Mouse (Mus musculus) embryo, embryonic 10 days (tissue): Measurements from ENCODE around the gene Mtch1.
A peak's percentile ranks its signal among the peaks of the same experiment; 100 is the strongest.
"Not testable (repeated sequence)": the region's sequence is repeated elsewhere in the genome, so short reads cannot be mapped to it uniquely, and the experiment has no call there.

Experiments
- DNase-seq: peaks from one replicate; pipeline ENCODE4 v3.0.0-alpha.2; 2015; ENCODE audit warnings: low spot score

Mtch1 gene

DNA sequence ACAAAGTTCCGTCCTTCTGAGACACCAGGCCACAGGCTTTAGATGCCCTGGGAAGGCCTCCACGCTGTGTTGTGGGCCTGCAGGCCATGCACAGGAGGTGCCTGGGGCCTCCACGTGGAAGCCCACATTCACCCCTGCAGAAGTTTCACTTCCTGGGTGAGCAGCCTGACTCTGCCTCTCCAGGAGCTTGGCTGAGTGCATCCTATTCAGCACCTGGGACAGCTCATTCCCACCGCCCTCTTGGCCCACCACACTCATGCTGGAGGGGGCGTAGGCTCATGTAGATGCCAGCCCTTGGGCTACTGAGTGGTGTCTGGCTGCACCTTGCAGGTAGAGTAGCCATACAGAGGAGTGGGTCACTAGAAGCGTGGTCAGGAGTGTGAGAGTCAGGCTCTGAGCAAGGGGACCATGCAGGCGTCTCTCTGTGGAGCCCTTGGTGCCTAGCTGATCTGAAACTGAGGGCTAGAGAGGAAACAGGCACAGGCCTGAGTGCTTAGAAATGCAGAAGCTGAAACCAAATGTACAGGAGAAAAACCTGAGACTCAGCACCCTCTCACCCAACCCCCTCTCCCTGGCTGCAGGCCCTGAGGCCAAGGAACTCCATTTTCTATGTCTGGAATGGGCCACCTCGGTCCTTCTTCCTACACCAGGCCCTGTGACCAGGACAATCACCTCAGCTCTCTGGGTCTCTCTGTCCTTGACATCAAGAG lies 14.4 kb upstream of the Mtch1 start:
- DNase-seq: no peak

- peak; percentile 33 for DNase-seq
Measured at GRCm38 (mm10) chr17:29360761-29361221, 13.1 kb upstream of the Mtch1 start, which contains the start of gene Fgd2. Gene Fgd2 (plus strand): TSS chr17:29360914.

- DNase-seq: no peak
Measured at GRCm38 (mm10) chr17:29358928-29359327, 11.2 kb upstream of the Mtch1 start.

- no peak for DNase-seq
Measured at GRCm38 (mm10) chr17:29356882-29357281, 9.1 kb upstream of the Mtch1 start.

GRCm38 (mm10) chr17:29356479-29356856 lies 8.7 kb upstream of the Mtch1 start:
- DNase-seq: peak; percentile 90

- DNase-seq: no peak
Measured at GRCm38 (mm10) chr17:29355841-29356478, 8.2 kb upstream of the Mtch1 start.

GRCm38 (mm10) chr17:29355461-29355840 lies 7.7 kb upstream of the Mtch1 start:
- DNase-seq: peak; percentile 65

GRCm38 (mm10) chr17:29351056-29351455 lies 3.3 kb upstream of the Mtch1 start:
- not testable (repeated sequence) for DNase-seq

DNA sequence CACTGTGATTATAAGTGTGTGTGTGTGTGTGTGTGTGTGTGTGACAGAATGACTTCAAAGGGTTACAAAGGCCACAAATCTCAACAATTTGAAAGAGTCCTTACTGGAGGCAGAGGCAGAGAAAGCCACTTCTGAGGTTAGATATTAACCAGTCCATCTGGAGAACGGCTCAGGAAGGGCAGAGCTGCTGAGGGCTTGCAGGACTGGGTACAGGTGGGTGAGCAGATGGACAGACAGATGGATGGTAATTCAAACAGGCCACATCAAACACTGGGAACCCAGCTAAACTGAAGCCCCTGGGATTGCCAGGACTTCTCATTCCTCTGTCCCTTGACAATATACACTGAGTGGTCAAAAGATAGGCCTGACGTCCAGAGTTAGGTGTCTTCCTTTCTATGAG lies 1.3 kb upstream of the Mtch1 start:
- no peak for DNase-seq

GRCm38 (mm10) chr17:29347126-29347644 lies 549 bp downstream of the Mtch1 start:
- no peak for DNase-seq

DNA sequence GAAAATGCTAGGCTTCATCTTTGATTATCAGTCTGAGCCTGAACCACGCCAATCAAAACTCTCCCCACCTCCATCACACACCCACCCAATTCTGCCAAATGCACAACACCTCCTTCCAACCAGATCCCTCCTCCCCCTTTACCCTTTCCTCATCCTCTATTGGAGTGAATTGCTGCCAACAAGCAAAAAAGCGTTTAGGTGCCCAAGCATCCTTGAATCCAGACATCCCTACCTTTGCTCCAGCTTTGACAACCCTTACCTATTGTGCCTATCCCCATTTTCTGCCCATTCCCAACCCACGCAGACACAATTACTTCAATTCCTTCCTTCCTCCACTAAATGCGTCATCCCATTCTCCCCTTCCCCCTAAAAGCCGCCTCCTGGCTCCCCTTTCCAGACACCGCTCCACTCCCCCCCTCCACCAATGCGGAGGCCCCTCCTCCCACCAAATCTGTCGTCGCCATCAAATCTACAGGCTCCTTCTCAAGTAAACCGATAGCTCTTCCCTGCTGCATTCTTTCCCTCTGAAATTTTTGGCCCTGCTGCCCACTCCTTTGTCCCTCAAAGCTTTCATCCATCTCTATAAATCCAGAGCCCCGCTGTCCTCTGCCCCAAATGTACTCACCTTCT lies 1.1 kb downstream of the Mtch1 start:
- peak; percentile 52 for DNase-seq

DNA sequence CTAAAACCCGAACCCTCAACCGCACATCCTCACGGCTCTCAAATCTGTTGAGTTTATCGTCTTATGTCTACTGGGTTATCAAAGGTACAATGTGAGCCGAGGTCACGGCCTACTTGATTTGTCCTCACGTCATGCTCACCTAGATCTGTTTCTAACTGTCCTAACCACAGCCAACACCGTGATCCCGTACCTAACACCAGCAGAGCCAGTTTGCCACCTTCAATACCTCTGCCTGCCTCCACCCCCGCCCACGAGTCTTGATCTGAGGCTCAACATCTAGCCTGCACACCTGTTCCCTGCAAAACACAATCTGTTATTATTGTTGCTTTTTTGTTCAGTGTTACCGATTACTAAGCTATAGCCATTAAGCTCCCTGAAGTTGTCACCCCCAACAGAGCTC lies 2.5 kb downstream of the Mtch1 start:
- DNase-seq: no peak

DNA sequence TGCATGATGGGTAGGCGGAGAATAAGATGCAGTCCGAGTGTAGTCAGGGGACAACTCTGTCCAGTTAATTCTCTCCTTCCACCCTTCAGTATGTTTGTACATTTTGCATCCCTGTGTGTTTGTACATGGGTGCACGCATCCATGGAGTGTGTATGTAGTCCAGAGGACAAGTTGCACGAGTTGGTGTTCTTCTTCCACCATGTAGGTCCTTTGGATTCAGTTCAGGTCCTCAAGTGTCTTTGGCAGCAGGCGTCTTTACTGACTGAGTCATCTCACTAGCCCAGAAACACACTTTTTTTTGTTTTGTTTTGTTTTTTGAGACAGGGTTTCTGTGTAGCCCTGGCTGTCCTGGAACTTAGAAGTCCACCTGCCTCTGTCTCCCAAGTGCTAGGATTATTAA lies 4.5 kb downstream of the Mtch1 start:
- DNase-seq: no peak

DNA sequence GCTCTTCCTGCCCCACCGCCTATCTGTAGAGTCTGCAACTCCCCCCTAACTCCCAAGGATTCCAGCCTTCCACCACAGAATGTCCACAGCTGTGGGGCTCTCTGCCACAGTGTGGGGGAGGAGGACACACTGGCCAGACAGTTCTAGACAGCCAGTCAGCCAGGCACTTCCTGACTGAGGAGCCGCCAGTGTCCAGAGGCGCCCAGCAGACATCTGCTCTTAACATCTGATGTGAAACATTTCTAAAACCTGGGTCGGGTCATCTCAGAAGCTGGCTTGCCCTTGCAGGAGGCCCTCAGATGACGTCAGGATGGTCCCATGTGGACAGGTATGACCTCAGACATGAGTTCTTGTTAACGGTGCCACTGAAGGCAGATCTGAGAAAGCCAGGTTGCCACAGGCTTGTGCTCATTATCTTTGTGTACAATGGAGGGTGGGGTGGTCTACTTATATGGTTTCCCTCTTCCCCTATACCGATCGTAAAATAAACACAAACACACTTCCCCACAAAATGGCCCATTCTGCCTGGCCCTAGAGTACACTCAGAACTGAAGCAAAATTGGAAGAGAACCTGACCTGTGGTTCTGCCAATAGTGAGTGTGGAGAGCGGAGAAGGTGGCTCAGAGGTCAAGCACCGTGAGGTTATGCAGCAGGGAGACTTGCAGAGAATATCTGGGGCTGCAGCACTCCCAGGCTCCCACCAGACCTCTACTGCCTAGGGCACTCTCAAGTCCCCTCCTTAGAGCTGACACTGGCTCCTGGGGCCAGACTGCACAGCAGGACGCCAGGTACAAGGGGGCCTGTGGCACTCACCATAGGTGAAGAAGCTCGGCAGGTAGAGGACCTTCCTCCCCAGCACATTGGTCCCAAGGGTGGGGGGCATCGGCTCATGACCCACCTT lies 5.5 kb downstream of the Mtch1 start:
- peak; percentile 47 for DNase-seq

DNA sequence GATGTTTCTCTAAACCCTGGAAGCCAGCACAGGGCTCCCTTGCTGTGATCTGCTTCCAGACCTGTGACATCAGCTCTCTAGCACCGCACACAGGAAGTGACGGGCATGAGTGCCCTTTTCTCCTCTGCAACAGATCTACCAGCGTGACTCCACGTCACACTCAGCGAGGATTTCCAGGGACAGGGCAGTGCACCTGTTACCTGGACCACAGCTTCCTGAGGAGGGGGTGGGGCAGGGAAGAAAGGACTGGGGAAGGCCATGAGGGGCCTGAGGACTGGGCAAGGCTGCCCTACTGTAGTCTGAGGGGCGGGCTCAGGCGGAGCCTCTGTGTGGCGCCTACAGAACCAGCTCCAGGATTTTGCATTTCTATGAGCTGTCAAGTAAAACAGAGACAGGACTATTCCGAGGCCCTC lies 6.1 kb downstream of the Mtch1 start:
- DNase-seq: peak; percentile 51

- no peak for DNase-seq
Measured at GRCm38 (mm10) chr17:29340406-29341261, 7.1 kb downstream of the Mtch1 start.

- DNase-seq: no peak
Measured at GRCm38 (mm10) chr17:29339170-29339768, 8.5 kb downstream of the Mtch1 start.

DNA sequence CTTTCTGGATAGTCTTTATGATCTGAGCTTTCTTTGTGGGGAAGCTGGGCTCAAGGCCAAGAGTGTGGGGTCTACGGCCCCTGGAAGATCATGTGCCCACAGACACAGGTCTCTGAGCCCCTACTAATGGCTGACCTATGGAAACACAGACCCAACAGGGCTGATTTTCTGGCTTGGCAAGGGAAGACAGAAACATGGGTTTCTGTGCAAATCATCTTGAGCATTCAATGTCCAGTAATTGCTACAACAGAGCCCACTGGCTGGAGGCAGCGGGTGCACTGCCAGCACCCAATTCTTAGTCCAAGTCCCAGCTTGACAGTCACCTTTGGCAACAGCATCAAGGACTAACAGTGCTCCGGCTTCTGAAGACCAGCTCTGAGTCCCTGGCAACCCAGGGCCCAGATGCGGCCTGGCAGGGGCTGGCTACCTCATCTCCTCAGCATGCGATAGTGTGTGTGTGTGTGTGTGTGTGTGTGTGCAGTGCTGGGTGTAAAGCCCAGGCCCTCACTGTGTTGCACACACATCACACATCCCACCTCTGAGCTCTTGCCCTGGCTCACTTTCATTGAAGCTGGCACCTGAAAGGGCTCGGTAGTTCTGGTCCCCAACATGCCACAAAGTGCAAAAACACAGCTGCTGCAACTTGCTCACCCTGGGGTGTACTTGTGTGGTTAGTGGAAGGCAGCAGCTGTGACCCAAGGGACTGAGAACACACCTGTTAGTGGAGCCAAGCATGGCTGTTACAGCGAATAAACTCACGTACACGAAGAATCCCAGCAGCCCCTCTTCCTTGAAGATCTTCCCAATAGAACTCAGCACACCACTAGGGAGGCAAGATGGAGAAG lies 9.5 kb downstream of the Mtch1 start:
- no peak for DNase-seq

DNA sequence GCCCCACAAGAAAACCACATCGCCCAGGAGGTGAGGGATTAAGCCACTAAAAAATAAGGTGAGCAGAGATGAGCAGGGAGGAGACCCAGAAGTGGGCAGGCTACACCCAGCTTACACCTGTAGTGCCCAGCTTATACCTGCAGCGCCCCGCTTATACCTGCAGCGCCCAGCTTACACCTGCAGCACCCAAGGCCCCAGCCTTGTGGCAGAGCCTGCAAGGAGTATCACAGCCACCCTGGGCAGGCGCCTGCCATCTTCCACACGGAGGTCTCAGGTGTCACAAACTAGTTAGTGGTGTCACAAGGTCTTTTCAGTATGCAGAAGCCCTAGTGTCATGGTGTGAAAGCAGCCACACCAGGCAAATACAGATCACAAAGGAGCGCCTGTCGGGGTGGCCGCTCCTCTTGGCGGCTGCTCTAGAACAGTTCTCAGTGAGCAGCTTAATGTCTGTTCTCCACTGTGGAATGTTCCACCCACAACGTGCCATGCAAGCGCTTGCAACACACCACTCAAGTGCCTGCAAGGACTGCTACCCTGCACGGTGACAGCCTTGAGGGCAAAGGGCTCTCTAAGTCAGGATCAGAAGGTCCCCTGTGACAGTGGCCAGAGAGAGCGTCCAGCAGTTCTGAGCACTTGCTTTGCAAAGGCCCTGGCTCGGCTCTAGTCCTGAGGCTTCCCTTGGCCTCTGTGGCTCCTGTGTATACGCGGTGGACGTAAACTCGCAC lies 11.3 kb downstream of the Mtch1 start:
- no peak for DNase-seq
